Mouse (Mus musculus): ENCODE data around the gene Ndufaf3. TPM values are rescaled to one million over a fixed set of nuclear protein-coding genes. Genes with fewer than 3 reads are reported as not detected.
"Not testable (repeated sequence)": the region's sequence is repeated elsewhere in the genome, so short reads cannot be mapped to it uniquely, and the experiment has no call there.

Gene Ndufaf3
- 10 to 100 TPM; 28.2 to 37.5 TPM for total RNA-seq (2021)
- long read RNA-seq, experiment 1, transcript Ndufaf3-201 (5 exons, 1,487 nt) = major isoform, 45 of 50 reads
- long read RNA-seq, experiment 1, partial matches to known transcripts = 3 of 50 reads
- long read RNA-seq, experiment 1, other reads (novel, unspliced or antisense) = 2 of 50 reads
- long read RNA-seq, experiment 2, transcript Ndufaf3-201 (5 exons, 1,487 nt) = major isoform, 27 of 32 reads
- long read RNA-seq, experiment 2, partial matches to known transcripts = 2 of 32 reads
- long read RNA-seq, experiment 2, other reads (novel, unspliced or antisense) = 3 of 32 reads

- DNase-seq = peak; percentile 93
Observed at GRCm38 (mm10) chr9:108566815-108567776, at the start of gene Ndufaf3. Ndufaf3 (minus strand) TSS chr9:108567434.

GRCm38 (mm10) chr9:108611488-108611887 is 44.3 kb upstream of the Ndufaf3 start:
- DNase-seq = no peak

- DNase-seq = no peak
Observed at GRCm38 (mm10) chr9:108608889-108609288, 41.7 kb upstream of the Ndufaf3 start.

GRCm38 (mm10) chr9:108607929-108608328 is 40.7 kb upstream of the Ndufaf3 start:
- DNase-seq = not testable (repeated sequence)

- no peak for DNase-seq
Observed at GRCm38 (mm10) chr9:108601986-108602385, 34.8 kb upstream of the Ndufaf3 start.

- no peak for DNase-seq
Observed at GRCm38 (mm10) chr9:108600011-108600410, 32.8 kb upstream of the Ndufaf3 start.

GRCm38 (mm10) chr9:108599021-108599566 is 31.9 kb upstream of the Ndufaf3 start:
- DNase-seq = no peak

- DNase-seq = peak; percentile 62
Observed at GRCm38 (mm10) chr9:108596998-108597764, 29.9 kb upstream of the Ndufaf3 start, which contains the start of gene P4htm. P4htm (minus strand) TSS chr9:108597667.

GRCm38 (mm10) chr9:108594354-108594753 is 27.1 kb upstream of the Ndufaf3 start:
- DNase-seq = no peak

GRCm38 (mm10) chr9:108591462-108591861 is 24.2 kb upstream of the Ndufaf3 start:
- no peak for DNase-seq

GRCm38 (mm10) chr9:108589229-108589628 is 22.0 kb upstream of the Ndufaf3 start:
- DNase-seq = no peak

GRCm38 (mm10) chr9:108587571-108588180 is 20.4 kb upstream of the Ndufaf3 start:
- DNase-seq = peak; percentile 57

- DNase-seq = no peak
Observed at GRCm38 (mm10) chr9:108579344-108579690, 12.1 kb upstream of the Ndufaf3 start.

- DNase-seq = peak; percentile 94
Observed at GRCm38 (mm10) chr9:108578545-108579343, 11.5 kb upstream of the Ndufaf3 start, which contains the start of gene Wdr6. Wdr6 (minus strand) TSS chr9:108578739.

- no peak for DNase-seq
Observed at GRCm38 (mm10) chr9:108577934-108578544, 10.8 kb upstream of the Ndufaf3 start.

- DNase-seq = no peak
Observed at GRCm38 (mm10) chr9:108577025-108577424, 9.8 kb upstream of the Ndufaf3 start.

- no peak for DNase-seq
Observed at GRCm38 (mm10) chr9:108575321-108576297, 8.4 kb upstream of the Ndufaf3 start.

- DNase-seq = no peak
Observed at GRCm38 (mm10) chr9:108574921-108575320, 7.7 kb upstream of the Ndufaf3 start.

Measured in gastrocnemius, postnatal 25 days (tissue).